Mouse (Mus musculus) cerebellum, adult 18-20 months (tissue): ENCODE measurements around the gene Nqo1.

Source experiments
- DNase-seq, 2 experiments: peaks; one replicate each; pipeline ENCODE4 v3.0.0; 2021

Gene Nqo1

GRCm38 (mm10) chr8:107403038-107403781, at the start of gene Nqo1:
Gene Nqo1 (minus strand): TSS chr8:107403206.
- peak; percentile 66 to 67 for DNase-seq

GRCm38 (mm10) chr8:107451414-107452066, 48.5 kb upstream of the Nqo1 start:
- no peak for DNase-seq

DNA sequence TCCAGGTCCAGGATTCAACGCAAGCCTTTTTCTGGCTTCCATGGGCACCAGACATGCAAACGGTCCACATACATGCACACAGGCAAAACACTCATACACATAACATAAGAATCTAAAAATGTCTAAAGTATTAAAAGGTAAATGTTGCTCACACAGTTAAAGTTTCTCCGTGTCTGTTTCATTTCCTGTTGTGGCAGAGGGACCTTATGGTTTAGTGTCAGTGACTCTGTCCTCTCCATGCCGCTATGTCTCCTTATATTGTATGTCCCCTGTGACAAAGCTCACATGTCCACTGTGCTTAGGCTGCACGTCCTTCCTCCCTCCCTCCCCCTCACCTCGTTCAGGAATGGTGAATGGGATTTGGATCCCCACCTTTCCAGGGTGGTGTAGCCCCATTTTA, 46.6 kb upstream of the Nqo1 start:
- DNase-seq: no peak

GRCm38 (mm10) chr8:107449130-107449529, 46.1 kb upstream of the Nqo1 start:
- no peak for DNase-seq

DNA sequence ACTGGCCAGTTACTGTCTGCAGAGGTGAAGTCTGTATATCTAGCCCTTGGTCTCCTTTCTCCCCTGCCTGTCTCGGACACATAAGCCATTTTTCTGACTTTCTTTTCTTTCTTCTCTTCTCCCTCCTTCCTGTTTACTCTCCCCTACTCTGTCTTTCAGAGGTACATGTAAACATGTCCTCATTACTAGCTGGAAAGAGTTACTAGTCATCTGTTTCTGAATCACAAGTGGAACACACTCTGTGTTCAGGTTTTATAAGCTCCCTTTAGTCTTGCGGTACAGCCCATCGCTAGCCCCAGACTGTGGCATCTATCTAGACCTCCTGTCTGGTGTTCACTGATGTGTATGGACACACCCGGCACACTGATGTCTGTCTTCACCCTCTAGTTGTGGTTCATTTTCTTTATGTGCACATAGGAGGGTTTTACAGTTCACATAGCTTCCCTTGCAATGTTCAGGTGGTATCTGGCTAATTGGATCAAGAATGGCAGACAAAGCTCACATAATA, 45.4 kb upstream of the Nqo1 start:
- no peak for DNase-seq

DNA sequence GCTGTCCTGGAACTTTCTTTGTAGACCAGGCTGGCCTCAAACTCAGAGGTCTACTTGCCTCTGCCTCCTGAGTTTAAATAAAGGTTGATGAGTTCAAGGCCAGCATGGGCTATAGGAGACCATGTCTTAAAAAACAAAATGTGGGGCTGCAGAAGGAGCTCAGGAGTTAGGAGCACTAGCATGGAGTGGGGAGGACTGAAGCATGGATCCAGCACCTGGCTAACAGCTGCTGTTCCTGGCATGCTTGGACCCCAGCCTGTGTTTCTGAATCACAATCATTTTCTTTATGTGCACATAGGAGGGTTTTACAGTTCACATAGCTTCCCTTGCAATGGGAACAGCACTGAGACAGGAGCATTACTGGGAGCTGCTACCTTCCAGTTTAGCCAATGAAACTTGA, 44.7 kb upstream of the Nqo1 start:
- no peak for DNase-seq

DNA sequence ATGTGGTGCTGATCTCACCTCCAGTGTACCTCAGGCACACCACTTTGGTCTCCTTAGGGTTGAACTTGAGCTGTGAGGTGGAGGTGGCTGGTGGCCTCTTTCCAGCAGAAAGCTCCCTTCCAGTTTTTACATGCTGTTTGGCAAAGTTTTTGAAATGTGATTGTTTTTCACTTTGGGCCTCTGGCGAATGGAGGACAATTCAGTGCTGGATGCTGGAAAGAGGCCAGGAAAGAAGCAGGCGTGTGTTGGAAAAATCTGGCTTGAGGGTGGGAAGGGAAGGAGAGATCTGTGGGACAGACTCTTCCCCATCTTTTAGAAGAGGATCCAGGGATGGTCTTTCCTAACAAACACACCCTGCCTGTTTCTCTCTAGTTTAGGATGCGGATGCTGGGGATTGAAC, 41.6 kb upstream of the Nqo1 start:
- no peak for DNase-seq

DNA sequence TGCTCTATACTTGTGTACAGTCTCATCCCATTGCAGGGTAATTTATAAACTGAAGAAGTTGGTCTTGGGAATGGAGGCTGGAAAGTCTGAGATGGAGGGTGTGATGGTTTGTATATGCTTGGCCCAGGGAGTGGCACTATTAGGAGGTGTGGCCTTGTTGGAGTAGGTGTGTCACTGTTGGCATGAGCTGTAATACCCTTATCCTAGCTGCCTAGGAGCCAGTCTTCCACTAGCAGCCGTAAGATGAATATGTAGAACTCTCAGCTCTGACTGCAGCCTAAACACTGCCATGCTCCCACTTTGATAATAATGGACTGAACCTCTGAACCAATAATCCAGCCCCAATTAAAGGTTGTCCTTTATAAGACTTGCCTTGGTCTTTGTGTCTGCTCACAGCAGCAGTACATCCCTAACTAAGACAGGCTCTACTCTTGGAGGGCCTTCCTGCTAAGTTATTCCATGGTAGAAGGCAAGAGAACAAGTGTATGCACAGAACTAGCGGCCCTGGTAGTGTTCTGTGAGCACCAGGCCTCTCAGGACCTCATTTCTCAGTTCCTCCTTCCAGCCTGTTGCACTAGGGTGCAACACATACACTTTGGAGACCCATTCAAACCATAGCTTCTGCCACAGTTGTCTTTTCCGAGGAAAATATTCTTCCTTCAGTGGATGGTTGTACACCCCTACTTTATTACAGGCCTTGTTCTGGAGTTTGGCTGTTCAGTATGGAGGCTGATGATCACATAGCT, 37.0 kb upstream of the Nqo1 start:
- no peak for DNase-seq

GRCm38 (mm10) chr8:107437711-107438110, 34.7 kb upstream of the Nqo1 start:
- no peak for DNase-seq

GRCm38 (mm10) chr8:107436841-107437421, 33.9 kb upstream of the Nqo1 start:
- peak in 1 of 2 experiments; percentile 20 for DNase-seq

DNA sequence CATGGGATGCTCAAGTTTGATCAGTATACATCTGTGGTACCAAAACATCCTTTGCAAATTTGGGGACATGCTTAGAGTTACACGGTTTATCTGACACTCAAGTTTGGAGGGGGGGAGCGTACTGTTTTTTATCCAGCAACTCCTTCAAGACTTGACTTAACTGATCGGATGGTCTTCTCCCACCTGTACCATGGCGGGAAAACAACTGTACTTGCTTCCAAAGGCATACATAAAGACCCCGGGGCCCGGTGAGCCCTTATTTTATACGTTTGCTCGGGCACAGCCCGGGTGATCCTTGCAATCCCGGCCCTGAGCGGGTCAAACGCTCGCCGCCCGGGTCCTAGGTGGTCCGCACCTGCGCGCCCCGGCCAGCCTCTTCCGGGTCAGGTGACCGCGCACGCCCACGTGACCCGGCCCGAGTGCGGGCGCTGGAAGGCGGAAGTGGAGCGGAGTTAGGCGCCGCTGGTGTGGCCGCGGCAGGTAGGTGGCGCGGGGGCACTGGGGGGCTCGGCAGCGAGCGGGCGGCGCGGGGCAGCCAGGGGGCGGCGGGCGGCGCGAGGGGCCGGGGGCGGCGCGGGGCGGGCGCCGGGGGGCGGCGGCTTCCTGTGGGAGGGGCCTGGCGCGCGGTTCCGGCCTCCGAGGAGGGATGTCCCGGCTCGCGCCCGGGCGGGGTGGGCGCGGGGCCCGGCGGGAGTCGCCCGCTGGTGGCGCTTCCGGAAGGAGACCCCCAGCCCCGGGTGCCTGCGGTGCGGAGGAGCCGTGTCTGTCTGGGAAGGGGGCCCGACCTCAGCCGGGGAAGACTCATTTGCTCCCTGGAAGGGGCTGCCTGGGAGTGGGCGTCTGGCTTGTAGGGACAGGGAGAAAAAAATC, 33.2 kb upstream of the Nqo1 start, which contains the start of gene Wwp2:
Gene Wwp2 (plus strand): TSS at position 404 of the 870 bp plus-strand sequence.
- peak; percentile 80 to 87 for DNase-seq

DNA sequence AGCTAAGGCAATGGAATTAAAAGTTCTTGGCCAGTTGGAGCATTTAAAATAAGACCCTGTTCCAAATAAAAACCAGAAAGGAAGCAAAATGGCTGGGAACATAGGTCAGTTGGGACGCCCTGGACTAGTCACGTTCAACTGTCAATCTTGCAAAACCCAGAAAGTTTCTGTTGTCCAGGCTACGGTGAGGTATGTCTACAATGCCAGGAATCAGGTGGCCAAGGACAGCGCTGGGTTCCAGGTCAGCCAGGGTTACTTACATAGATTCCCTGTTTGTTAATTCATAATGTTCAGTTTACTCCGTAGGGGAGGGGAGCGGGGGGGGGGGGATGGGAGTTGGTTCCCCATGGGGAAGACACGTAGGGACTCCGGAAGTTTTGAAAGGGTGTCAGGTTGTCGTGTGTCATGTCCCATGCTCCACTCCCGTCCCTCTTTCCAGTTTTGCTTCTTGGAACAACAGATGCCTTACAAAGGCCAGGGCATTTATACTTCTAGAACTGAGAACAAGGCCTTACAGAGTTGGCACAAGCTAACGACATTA, 32.5 kb upstream of the Nqo1 start:
- DNase-seq: no peak

GRCm38 (mm10) chr8:107430821-107431220, 27.8 kb upstream of the Nqo1 start:
- DNase-seq: no peak

- no peak for DNase-seq
Observed at GRCm38 (mm10) chr8:107425230-107425597, 22.2 kb upstream of the Nqo1 start.

DNA sequence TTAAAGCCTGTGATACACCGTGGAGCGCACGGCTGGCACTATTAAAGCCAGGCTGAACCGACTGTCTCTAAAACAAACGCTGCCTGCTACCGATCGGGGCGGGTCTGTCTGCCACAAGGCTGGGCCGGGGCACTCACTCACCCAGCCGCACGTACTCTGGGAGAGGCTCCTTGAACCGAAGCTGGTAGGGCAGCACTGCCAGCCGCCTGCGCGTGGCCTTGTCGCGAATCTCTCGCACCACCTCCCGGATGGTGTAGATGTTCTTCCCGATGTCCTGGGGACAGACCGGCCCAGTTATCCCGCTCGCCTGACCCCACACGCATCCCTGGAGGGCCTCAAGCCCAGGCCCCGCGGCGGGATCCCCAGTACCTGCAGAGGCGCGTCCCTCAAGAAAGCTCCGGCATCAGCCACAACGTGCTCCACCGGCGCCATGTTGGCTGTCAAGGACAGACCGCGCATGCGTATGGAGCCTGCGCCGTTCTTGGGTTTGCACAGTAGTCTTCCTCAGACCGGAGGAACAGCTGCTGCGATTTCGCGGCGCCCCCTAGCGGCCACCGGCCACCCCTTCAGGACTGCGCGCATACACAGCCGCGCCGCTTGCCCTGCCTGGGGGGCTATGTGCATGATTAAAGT, 21.7 kb upstream of the Nqo1 start, which contains the start of gene Nob1:
Gene Nob1 (minus strand): TSS at position 455 of the 633 bp plus-strand sequence.
- peak; percentile 97 to 98 for DNase-seq

- DNase-seq: no peak
Observed at GRCm38 (mm10) chr8:107424176-107424575, 21.2 kb upstream of the Nqo1 start.

DNA sequence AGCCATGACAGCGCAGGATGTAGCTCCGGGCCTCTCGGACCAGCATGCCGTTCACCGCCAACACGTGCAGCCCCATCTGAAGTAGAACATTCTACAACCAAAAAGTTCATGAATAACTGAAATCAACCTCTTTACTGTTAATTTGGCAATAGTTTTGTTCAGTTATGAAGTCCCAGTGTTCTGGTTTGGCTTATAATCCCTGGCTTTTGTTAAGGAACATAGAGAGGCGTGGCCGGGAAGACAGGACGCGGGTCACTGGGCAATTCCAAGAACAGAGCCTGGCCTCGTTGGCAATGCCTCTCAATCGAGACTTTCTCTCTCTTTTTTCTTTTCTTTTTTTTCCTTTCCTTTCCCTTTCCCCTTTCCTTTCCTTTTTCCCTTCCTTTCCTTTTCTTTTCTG, 14.0 kb upstream of the Nqo1 start:
- no peak for DNase-seq

- no peak for DNase-seq
Observed at GRCm38 (mm10) chr8:107413881-107414280, 10.9 kb upstream of the Nqo1 start.

DNA sequence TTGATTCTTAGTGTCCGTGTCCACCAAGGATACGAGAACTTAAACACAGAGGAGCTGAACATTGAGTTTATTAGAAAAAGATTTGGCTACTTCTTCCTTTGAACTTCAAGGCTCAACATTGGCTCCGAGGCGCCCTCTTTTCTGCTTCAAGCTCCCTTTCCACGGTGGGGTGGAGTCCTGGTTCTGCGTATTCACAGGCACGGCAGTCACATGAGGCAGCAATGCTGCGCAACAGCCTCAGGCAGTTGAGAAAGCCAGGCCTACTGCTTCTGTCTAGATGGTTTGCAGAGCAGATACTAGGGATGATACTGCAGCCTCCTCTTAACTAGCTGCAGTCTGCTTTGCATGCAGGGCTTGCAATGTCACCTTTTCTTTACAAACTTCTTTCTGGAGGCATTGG, 9.5 kb upstream of the Nqo1 start:
- DNase-seq: no peak

DNA sequence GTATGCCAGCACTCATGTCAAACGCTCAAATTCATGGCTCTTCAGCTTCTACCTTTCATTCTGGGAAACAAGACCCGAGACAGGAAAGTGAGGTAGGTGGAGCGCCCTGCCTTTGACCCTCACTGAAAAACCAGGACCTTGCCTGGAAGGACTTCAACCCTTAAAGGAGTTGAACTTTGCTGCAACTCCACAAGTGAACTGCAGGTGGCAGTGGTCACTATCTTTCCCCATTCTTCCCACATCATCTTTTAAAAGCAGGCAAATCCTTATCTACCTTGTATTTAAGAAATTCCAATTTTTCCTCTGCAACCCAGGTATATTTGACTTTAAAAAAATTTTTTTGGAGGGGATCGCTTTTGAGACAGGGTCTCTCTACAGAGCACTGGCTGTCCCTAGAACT, 8.4 kb upstream of the Nqo1 start:
- no peak for DNase-seq

DNA sequence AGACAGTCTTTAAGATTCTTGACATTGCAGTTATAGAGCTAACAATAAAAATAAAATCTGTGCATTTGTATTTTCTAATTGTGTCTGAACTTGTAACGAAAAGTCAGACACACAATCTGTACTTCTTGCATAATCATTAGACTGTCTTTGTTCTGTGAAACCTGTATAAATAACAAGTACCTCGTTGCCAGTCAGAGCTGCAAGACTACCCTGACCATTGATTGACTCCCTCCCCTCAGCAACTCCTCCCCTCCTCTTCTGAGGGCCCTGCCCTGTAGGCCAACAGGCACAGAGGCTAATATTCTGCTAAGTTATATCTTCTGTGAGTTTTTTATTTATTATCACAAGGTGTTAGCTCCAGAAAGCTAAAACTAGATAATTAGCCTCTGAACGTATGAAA, 2.9 kb upstream of the Nqo1 start:
- DNase-seq: no peak
